Mouse (Mus musculus) CH12.LX (cell line): ENCODE measurements around the gene Sned1. TPM values are rescaled to one million over a fixed set of nuclear protein-coding genes. Genes with fewer than 3 reads are reported as not detected.

Experiments
- DNase-seq: peaks from one replicate; pipeline ENCODE4 v3.0.0-alpha.2; 2013; ENCODE audit errors: extremely low read depth
- H3K27ac ChIP-seq: 2 replicates; pipeline ENCODE4 v1.5.1; 2012; ENCODE audit warnings: low read depth, mild to moderate bottlenecking, control low read depth, moderate library complexity; ENCODE audit not compliant: insufficient read depth
- H3K27me3 ChIP-seq: replicated peaks from 2 replicates; pipeline ENCODE3; 2012; ENCODE audit warnings: inconsistent platforms
- H3K36me3 ChIP-seq, 2 experiments: replicated peaks in 1 of 2; 2 replicates each; pipeline versions ENCODE3 to v1.6.1; 2012; ENCODE audit warnings: inconsistent platforms in 1 of 2, low read length in 1 of 2, mild to moderate bottlenecking in 1 of 2, mixed read lengths in 1 of 2, moderate library complexity in 1 of 2; ENCODE audit not compliant: control insufficient read depth in 1 of 2, insufficient read depth in 1 of 2
- H3K4me1 ChIP-seq, 2 experiments: 2 replicates each; pipeline ENCODE4 v1.6.1; 2012; ENCODE audit warnings: inconsistent platforms in 1 of 2, moderate library complexity in 1 of 2; ENCODE audit not compliant: insufficient read depth in 2 of 2, control insufficient read depth in 1 of 2
- H3K4me2 ChIP-seq: 2 replicates; pipeline ENCODE4 v1.6.1; 2012; ENCODE audit warnings: low read depth, mild to moderate bottlenecking, control low read depth; ENCODE audit not compliant: poor library complexity, insufficient read depth, severe bottlenecking
- H3K4me3 ChIP-seq, 3 experiments: fragments of 150-350 bp in 1 of 3; sonication (generic) in 1 of 3; replicated peaks in 1 of 3; 2 replicates each; pipeline versions ENCODE3 to v1.5.1; 2011 to 2012; ENCODE audit warnings: low read depth in 2 of 3, low read length in 2 of 3, mild to moderate bottlenecking in 2 of 3, moderate library complexity in 2 of 3, control low read depth in 1 of 3, improper control_type of control experiment in 1 of 3, inconsistent platforms in 1 of 3, mixed read lengths in 1 of 3; ENCODE audit not compliant: poor library complexity in 1 of 3
- H3K79me2 ChIP-seq: replicated peaks from 2 replicates; pipeline ENCODE4 v1.6.1; 2012; ENCODE audit warnings: mild to moderate bottlenecking, moderate library complexity; ENCODE audit not compliant: control insufficient read depth, poor library complexity, insufficient read depth, severe bottlenecking; ENCODE audit errors: extremely low read depth
- H3K9ac ChIP-seq: 2 replicates; pipeline ENCODE4 v1.6.1; 2012; ENCODE audit warnings: low read depth, mild to moderate bottlenecking, control low read depth, moderate library complexity; ENCODE audit not compliant: insufficient read depth
- H3K9me3 ChIP-seq: replicated peaks from 2 replicates; pipeline ENCODE3; 2012; ENCODE audit warnings: low read length, inconsistent platforms, mixed read lengths
- CHD1 ChIP-seq: IDR thresholded peaks from 2 replicates; pipeline ENCODE4 v1.6.1; 2012; ENCODE audit warnings: low read depth, low read length, improper control_type of control experiment, inconsistent platforms
- CTCF ChIP-seq, 2 experiments: IDR thresholded peaks in 1 of 2; conservative IDR thresholded peaks in 1 of 2; 2 replicates each; pipeline ENCODE4 v1.5.1; 2011 to 2012; ENCODE audit warnings: low read depth in 2 of 2, low read length in 2 of 2, improper control_type of control experiment in 1 of 2, inconsistent platforms in 1 of 2, mild to moderate bottlenecking in 1 of 2, moderate library complexity in 1 of 2
- ETS1 ChIP-seq: conservative IDR thresholded peaks from 2 replicates; pipeline ENCODE4 v1.6.1; 2012; ENCODE audit warnings: low read depth, mild to moderate bottlenecking, inconsistent platforms, low read length, improper control_type of control experiment, moderate library complexity
- HCFC1 ChIP-seq: IDR thresholded peaks from 2 replicates; pipeline ENCODE4 v1.6.1; 2012; ENCODE audit warnings: low read depth, mild to moderate bottlenecking, inconsistent platforms, low read length, improper control_type of control experiment
- IRF4 ChIP-seq: IDR thresholded peaks from 2 replicates; pipeline ENCODE4 v1.6.1; 2014; ENCODE audit warnings: low read depth, mild to moderate bottlenecking, inconsistent platforms, low read length, improper control_type of control experiment
- KAT2A ChIP-seq: IDR thresholded peaks from 2 replicates; pipeline ENCODE4 v1.6.1; 2012; ENCODE audit warnings: low read length, improper control_type of control experiment, inconsistent platforms; ENCODE audit not compliant: insufficient replicate concordance
- MAZ ChIP-seq: IDR thresholded peaks from 2 replicates; pipeline ENCODE4 v1.6.1; 2012; ENCODE audit warnings: low read depth, mild to moderate bottlenecking, inconsistent platforms, low read length, improper control_type of control experiment, moderate library complexity
- MYC ChIP-seq: IDR thresholded peaks from 2 replicates; pipeline ENCODE4 v1.6.1; 2011; ENCODE audit warnings: low read depth, mild to moderate bottlenecking, improper control_type of control experiment, low read length
- POLR2A ChIP-seq: IDR thresholded peaks from 2 replicates; pipeline ENCODE4 v1.6.1; 2011; ENCODE audit warnings: low read depth, mild to moderate bottlenecking, improper control_type of control experiment, low read length
- SIN3A ChIP-seq: IDR thresholded peaks from 2 replicates; pipeline ENCODE4 v1.6.1; 2012; ENCODE audit warnings: low read length, improper control_type of control experiment, inconsistent platforms
- SMC3 ChIP-seq: IDR thresholded peaks from 2 replicates; pipeline ENCODE4 v1.6.1; 2011; ENCODE audit warnings: low read depth, low read length, improper control_type of control experiment
- USF1 ChIP-seq: IDR thresholded peaks from 2 replicates; pipeline ENCODE4 v1.6.1; 2014; ENCODE audit warnings: low read depth, mild to moderate bottlenecking, inconsistent platforms, low read length, improper control_type of control experiment
- USF2 ChIP-seq: conservative IDR thresholded peaks from 2 replicates; pipeline ENCODE4 v1.6.1; 2011; ENCODE audit warnings: low read depth, low read length, improper control_type of control experiment
- ZC3H11A ChIP-seq: IDR thresholded peaks from 2 replicates; pipeline ENCODE4 v1.6.1; 2012; ENCODE audit warnings: low read depth, mild to moderate bottlenecking, inconsistent platforms, low read length, improper control_type of control experiment
- ZMIZ1 ChIP-seq: IDR thresholded peaks from 2 replicates; pipeline ENCODE4 v1.6.1; 2012; ENCODE audit warnings: low read depth, mild to moderate bottlenecking, inconsistent platforms, low read length, improper control_type of control experiment
- dilution Hi-C: fragments of 300-500 bp; cut with MboI; formaldehyde crosslinking; loops from 2 replicates; pipeline ENCODE4 v1.14.3; 2020; ENCODE audit warnings: low sequenced_read_pairs; ENCODE audit not compliant: extremely low pct_unique_long_range_greater_than_20kb, extremely low pct_ligation_motif_present
- in situ Hi-C: fragments of 300-500 bp; cut with MboI; formaldehyde crosslinking; loops from 3 replicates; pipeline ENCODE4 v1.14.3; 2019; ENCODE audit warnings: low sequenced_read_pairs, low pct_ligation_motif_present, low pct_unique_long_range_greater_than_20kb, mixed read lengths
- polyA plus RNA-seq: library from polyadenylated mRNA; unstranded; fragments of >175 nt; gene quantifications from 2 replicates; pipeline ENCODE4 v1.2.1, GENCODE M21; 2012; ENCODE audit warnings: low read depth; ENCODE audit not compliant: insufficient read length
- total RNA-seq, 2 experiments: library from RNA; depleted of rRNA; stranded (reverse); fragments of 300-350 nt in 1 of 2; fragments of >200 nt in 1 of 2; gene quantifications; 2 replicates each; pipeline ENCODE4 v1.2.3; 2012 to 2014

Gene Sned1
- total and polyA plus RNA-seq, 3 experiments, result 0.52 to 1.1 (median 0.59) TPM

GRCm38 (mm10) chr1:93214612-93215011 is 21.0 kb upstream of the Sned1 start:
- no peaks in the 10 kb centered on the region for H3K79me2 ChIP-seq
- peaks cover 97% of the 10 kb centered on the region for H3K27me3 ChIP-seq
- in situ Hi-C loops (no loop called here), dilution Hi-C loops (no loop called here)
- no peak overlapping the region for H3K9ac ChIP-seq
- peaks cover 0 to 4% of the 10 kb centered on the region in 2 experiments; a peak in 1 of 4 replicates for H3K4me1 ChIP-seq
- H3K36me3 ChIP-seq, result no peaks in the 10 kb centered on the region
- H3K27ac ChIP-seq, result no peak overlapping the region
- no peaks in the 10 kb centered on the region for H3K9me3 ChIP-seq
- no peak for TF ChIP-seq SMC3
- TF ChIP-seq USF1, result no peak
- TF ChIP-seq KAT2A, result no peak
- H3K4me3 ChIP-seq, result no peak overlapping the region
- no peak overlapping the region for H3K4me2 ChIP-seq
- DNase-seq, result no peak

GRCm38 (mm10) chr1:93216839-93217497 is 18.7 kb upstream of the Sned1 start:
- DNase-seq, result no peak
- Histone ChIP-seq H3K79me2 (no peaks in the 10 kb centered on the region), H3K4me1 (no peaks in the 10 kb centered on the region), H3K9ac (no peak overlapping the region), H3K27me3 (peaks cover 95% of the 10 kb centered on the region), H3K9me3 (no peaks in the 10 kb centered on the region), H3K27ac (no peak overlapping the region), H3K36me3 (no peaks in the 10 kb centered on the region), H3K4me2 (no peak overlapping the region), H3K4me3 (no peak overlapping the region)
- TF ChIP-seq IRF4 (no peak), SIN3A (no peak), CHD1 (no peak), HCFC1 (no peak), MAZ (no peak), KAT2A (no peak), ZMIZ1 (no peak), MYC (no peak), ETS1 (no peak), POLR2A (no peak), ZC3H11A (no peak)
- in situ Hi-C loops, result no loop called here
- dilution Hi-C loops, result no loop called here

DNA sequence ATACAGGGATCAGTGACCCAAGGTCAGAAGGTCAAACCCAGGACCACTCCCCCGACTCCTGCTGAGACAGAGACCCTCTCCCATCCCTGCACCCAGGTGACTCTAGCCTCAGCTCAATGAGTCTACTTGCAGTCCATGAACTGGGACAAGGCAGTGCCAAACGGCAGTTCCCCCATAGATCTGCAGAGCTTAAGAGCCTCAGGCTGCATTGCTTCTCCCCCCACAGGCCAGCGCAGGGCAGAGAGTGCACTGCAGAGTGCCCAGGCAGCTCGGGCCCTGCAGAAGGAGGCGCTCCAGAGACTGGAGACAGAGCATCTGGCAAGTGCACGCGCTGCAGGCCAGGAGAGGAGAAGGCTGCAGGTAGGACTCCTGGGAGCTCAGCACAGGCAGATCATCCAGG is 18.1 kb upstream of the Sned1 start:
- dilution Hi-C loops, result no loop called here
- no peak for DNase-seq
- TF ChIP-seq USF2 (no peak), CTCF (conservative IDR thresholded peaks at IDR 0.05 in 1 of 2, IDR thresholded peaks at IDR 0.05 in 1 of 2; ENCODE audit: low read depth in 2 of 2, low read length in 2 of 2) (no peak)
- H3K9me3 ChIP-seq, result no peaks in the 10 kb centered on the region
- H3K9ac ChIP-seq, result no peak overlapping the region
- in situ Hi-C loops, result no loop called here
- H3K4me1 ChIP-seq, result no peaks in the 10 kb centered on the region
- H3K27me3 ChIP-seq, result peaks cover 94% of the 10 kb centered on the region
- no peak overlapping the region for H3K4me3 ChIP-seq
- no peaks in the 10 kb centered on the region for H3K36me3 ChIP-seq
- H3K79me2 ChIP-seq, result no peaks in the 10 kb centered on the region
- H3K27ac ChIP-seq, result no peak overlapping the region
- H3K4me2 ChIP-seq, result no peak overlapping the region
